In the genomic region with DNA sequence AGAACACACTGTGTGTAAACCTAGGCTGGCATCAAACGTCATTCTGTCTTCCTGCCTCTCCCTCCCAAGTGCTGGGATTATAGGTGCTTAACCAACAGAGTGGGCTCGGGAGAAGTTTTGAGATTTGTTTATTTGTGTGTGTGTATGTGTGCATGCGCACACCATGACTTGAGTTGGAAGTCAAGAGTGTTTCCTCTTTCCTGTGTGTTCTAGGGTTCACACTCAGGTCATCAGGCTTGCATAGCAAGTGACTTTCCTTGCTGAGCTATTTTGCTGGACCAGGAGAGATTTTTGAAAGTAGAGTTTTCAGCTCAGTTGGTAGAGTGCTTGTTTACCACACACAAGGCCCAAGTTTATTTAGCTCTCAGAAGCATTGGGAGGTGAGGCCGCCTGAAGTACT, we compare ENCODE assay signal across 8 mouse cellular contexts. TPM values are rescaled to one million over a fixed set of nuclear protein-coding genes. Genes with fewer than 3 reads are reported as not detected.
DNase-seq lines count a peak whose midpoint lies in the region; ATAC-seq and TF ChIP-seq lines count a peak whose summit lies in the region.

No protein-coding gene starts in this region.

- peak overlapping the region; percentile 6; the same call in 1 of the 2 replicates for H3K4me3 ChIP-seq in neural tube, embryonic 11.5 days (ENCODE audit: low read depth, low read length)
- H3K4me3 ChIP-seq in hindbrain, postnatal 0 days (ENCODE audit: low read length), result no peak overlapping the region
- no peak overlapping the region; the same call in 1 of the 2 replicates for H3K4me3 ChIP-seq in lung, embryonic 15.5 days
- H3K4me3 ChIP-seq in stomach, postnatal 0 days (ENCODE audit: low read depth, low read length), result no peak overlapping the region

- peak overlapping the region; percentile 28 for H3K4me2 ChIP-seq in neural tube, embryonic 11.5 days (ENCODE audit: low read depth)
- peak overlapping the region; percentile 66; the same call in 1 of the 2 replicates for H3K4me2 ChIP-seq in hindbrain, postnatal 0 days (ENCODE audit: low read depth, low read length)
- peak overlapping the region; percentile 60 for H3K4me2 ChIP-seq in lung, embryonic 15.5 days
- peak overlapping the region; percentile 21; the same call in 1 of the 2 replicates for H3K4me2 ChIP-seq in stomach, postnatal 0 days (replicated peaks; ENCODE audit: low read depth)

- no peak for ATAC-seq in neural tube, embryonic 11.5 days (ENCODE audit: insufficient read depth, low FRiP score, low TSS enrichment)
- no peak for ATAC-seq in hindbrain, postnatal 0 days
- no peak for ATAC-seq in lung, embryonic 15.5 days (ENCODE audit: borderline replicate concordance, extremely low read depth, low FRiP score, low TSS enrichment)
- no peak for ATAC-seq in stomach, postnatal 0 days (ENCODE audit: low FRiP score, low TSS enrichment)

- no peak for TF ChIP-seq EP300 in stomach, postnatal 0 days (optimal IDR thresholded peaks at IDR 0.05)

- no peak overlapping the region for H3K9ac ChIP-seq in neural tube, embryonic 11.5 days (ENCODE audit: low read length)
- no peak overlapping the region for H3K9ac ChIP-seq in hindbrain, postnatal 0 days (replicated peaks; ENCODE audit: low read length)
- no peak overlapping the region for H3K9ac ChIP-seq in lung, embryonic 15.5 days
- H3K9ac ChIP-seq in stomach, postnatal 0 days (ENCODE audit: low read length), result no peak overlapping the region

- TF ChIP-seq CTCF in hindbrain, postnatal 0 days (IDR thresholded peaks at IDR 0.05; ENCODE audit: low read depth), result no peak
- no peak for TF ChIP-seq CTCF in stomach, postnatal 0 days (IDR thresholded peaks at IDR 0.05; ENCODE audit: low read depth)

- no peak overlapping the region for H3K27ac ChIP-seq in neural tube, embryonic 11.5 days (ENCODE audit: low read depth, low read length)
- no peak overlapping the region for H3K27ac ChIP-seq in hindbrain, postnatal 0 days
- no peak overlapping the region for H3K27ac ChIP-seq in lung, embryonic 15.5 days
- H3K27ac ChIP-seq in stomach, postnatal 0 days (replicated peaks), result 0 out of 2 replicates have a peak overlapping the region, but pooled peaks have one; percentile 13

- WGBS in neural tube, embryonic 11.5 days, result 79% methylated on average over 4 of the region's 4 CpGs
- WGBS in hindbrain, postnatal 0 days, result 73% methylated on average over 4 of the region's 4 CpGs
- 35% methylated on average over 4 of the region's 4 CpGs for WGBS in lung, embryonic 15.5 days
- WGBS in stomach, postnatal 0 days, result 40% methylated on average over 4 of the region's 4 CpGs

- peaks cover 6% of the 10 kb centered on the region for H3K36me3 ChIP-seq in neural tube, embryonic 11.5 days (ENCODE audit: control insufficient read depth, insufficient read depth, low read length)
- peaks cover 16% of the 10 kb centered on the region; the same call in 1 of the 2 replicates for H3K36me3 ChIP-seq in hindbrain, postnatal 0 days (ENCODE audit: insufficient read depth, low read length)
- H3K36me3 ChIP-seq in lung, embryonic 15.5 days, result peaks cover 23% of the 10 kb centered on the region
- H3K36me3 ChIP-seq in stomach, postnatal 0 days (ENCODE audit: control insufficient read depth, insufficient read depth, low read length), result no peaks in the 10 kb centered on the region

- no peaks in the 10 kb centered on the region for H3K9me3 ChIP-seq in neural tube, embryonic 11.5 days (ENCODE audit: control insufficient read depth, low read length)
- H3K9me3 ChIP-seq in hindbrain, postnatal 0 days (ENCODE audit: low read length), result no peaks in the 10 kb centered on the region
- H3K9me3 ChIP-seq in lung, embryonic 15.5 days, result no peaks in the 10 kb centered on the region
- H3K9me3 ChIP-seq in stomach, postnatal 0 days (ENCODE audit: control insufficient read depth, low read length), result no peaks in the 10 kb centered on the region

- no peak for DNase-seq in neural tube, embryonic 11.5 days (ENCODE audit: low spot score)
- no peak for DNase-seq in neural tube, embryonic 10.5 days (ENCODE audit: extremely low spot score, low spot score)
- no peak for DNase-seq in hindbrain, postnatal 0 days (ENCODE audit: low spot score)
- DNase-seq in stomach, postnatal 0 days (ENCODE audit: low spot score), result no peak
- DNase-seq in adrenal gland, adult 18-20 months (ENCODE audit: low spot score in 2 of 2), result no peak
- no peak for DNase-seq in right cerebral cortex, postnatal 14 days
- DNase-seq in spleen, adult 12 weeks (ENCODE audit: low spot score), result no peak

- H3K4me1 ChIP-seq in neural tube, embryonic 11.5 days (ENCODE audit: control insufficient read depth, insufficient read depth, low read length), result peaks cover 11% of the 10 kb centered on the region; the same call in 1 of the 2 replicates
- H3K4me1 ChIP-seq in hindbrain, postnatal 0 days (ENCODE audit: insufficient read depth, low read length), result peaks cover 9% of the 10 kb centered on the region
- H3K4me1 ChIP-seq in lung, embryonic 15.5 days, result peaks cover 23% of the 10 kb centered on the region
- 0 out of 2 replicates have a peak, but pooled peaks cover 2% of the 10 kb centered on the region for H3K4me1 ChIP-seq in stomach, postnatal 0 days (replicated peaks; ENCODE audit: control insufficient read depth, insufficient read depth)

- H3K27me3 ChIP-seq in neural tube, embryonic 11.5 days (ENCODE audit: control insufficient read depth, insufficient read depth, low read length), result no peaks in the 10 kb centered on the region
- no peaks in the 10 kb centered on the region for H3K27me3 ChIP-seq in hindbrain, postnatal 0 days (ENCODE audit: insufficient read depth, low read length)
- H3K27me3 ChIP-seq in lung, embryonic 15.5 days, result no peaks in the 10 kb centered on the region
- H3K27me3 ChIP-seq in stomach, postnatal 0 days (ENCODE audit: control insufficient read depth, insufficient read depth, low read length), result no peaks in the 10 kb centered on the region

RNA-seq across cellular contexts. Expression of a gene that starts 1.8 kb away (rescaled TPM):
- polyA plus RNA-seq in neural tube, embryonic 11.5 days (2014; fragmentation: Nextera tagmentation; extraction: Ambion mirVana), result 54.7 and 56.7 TPM in 2 replicates
- total RNA-seq in hindbrain, postnatal 0 days (2014; rRNA removed), result 31.4 and 32.5 TPM in 2 replicates
- polyA plus RNA-seq in hindbrain, postnatal 0 days (2015; fragmentation: Nextera tagmentation; extraction: Ambion mirVana), result 22.2 and 22.5 TPM in 2 replicates
- 44.7 and 53.6 TPM in 2 replicates for polyA plus RNA-seq in lung, embryonic 15.5 days (2015; fragmentation: Nextera tagmentation; extraction: Ambion mirVana)
- polyA plus RNA-seq in stomach, postnatal 0 days (2015; fragmentation: Nextera tagmentation; extraction: Ambion mirVana), result 17.6 and 18.4 TPM in 2 replicates
- total RNA-seq in adrenal gland, adult 18-20 months (2021), result 10 to 100 TPM; 44.8 to 48.0 TPM
